Comparison of ENCODE assay signal across 19 mouse cellular contexts in genomic region chr6:134513011-134513410, GRCm38 (mm10). TPM values are rescaled to one million over a fixed set of nuclear protein-coding genes. Genes with fewer than 3 reads are reported as not detected.
A peak's percentile ranks its signal among the peaks of the same experiment; 100 is the strongest.
DNase-seq lines count a peak whose midpoint lies in the region; ATAC-seq and TF ChIP-seq lines count a peak whose summit lies in the region.
"Had no signal": no experiment of that assay in that cellular context is flagged by ENCODE, and none has a peak within 500 bp of the region (broad histone marks: within the 10 kb centered on the region; RNA-seq: fewer than 3 reads in every experiment).

No protein-coding gene starts in this region.

- DNase-seq in frontal cortex, postnatal 36 days (ENCODE audit: low spot score in 2 of 2): no peak
- DNase-seq in layer of hippocampus, adult 2 months (ENCODE audit: low spot score in 2 of 2): no peak
- DNase-seq in layer of hippocampus, postnatal 36 days: no peak
- peak; percentile 47 for DNase-seq in Muller cell, postnatal 12 days (ENCODE audit: inconsistent ontology term)
- no peak for DNase-seq in right cerebral cortex, adult 2 months (ENCODE audit: low spot score in 2 of 2)
- DNase-seq: heart, postnatal 14 days; kidney, adult 18-20 months; kidney, postnatal 36 days; liver, embryonic 13.5 days; lung, postnatal 36 days; thymus, postnatal 4 days had no signal

- H3K27ac ChIP-seq in layer of hippocampus, adult 2 months: peak overlapping the region; percentile 84
- H3K27ac ChIP-seq in brown adipose tissue, adult 24 weeks (replicated peaks; ENCODE audit: low read depth, low read length): peak overlapping the region; percentile 30
- H3K27ac ChIP-seq: heart, embryonic 10.5 days; hindbrain, embryonic 15.5 days; liver, embryonic 13.5 days; midbrain, embryonic 10.5 days; neural tube, embryonic 13.5 days had no signal

- no peak for TF ChIP-seq CTCF in layer of hippocampus, adult 2 months (conservative IDR thresholded peaks at IDR 0.05)

- peaks cover 20% of the 10 kb centered on the region for H3K4me1 ChIP-seq in brown adipose tissue, adult 24 weeks (ENCODE audit: control insufficient read depth, insufficient read depth, insufficient read length, low read length)

- peak; percentile 49; the same call in 1 of the 2 replicates for ATAC-seq in frontal cortex, adult (ENCODE audit: low TSS enrichment)
- no peak for ATAC-seq in activated CD4-positive, CD25-positive, alpha-beta regulatory T cell, adult 4 months
- ATAC-seq: Patski had no signal

- H3K4me3 ChIP-seq in layer of hippocampus, adult 2 months: no peak overlapping the region
- no peak overlapping the region for H3K4me3 ChIP-seq in brown adipose tissue, adult 24 weeks (ENCODE audit: insufficient read depth, low read depth, low read length)
- H3K4me3 ChIP-seq: heart, embryonic 10.5 days; hindbrain, embryonic 15.5 days; liver, embryonic 13.5 days; midbrain, embryonic 10.5 days; neural tube, embryonic 13.5 days had no signal

RNA-seq across cellular contexts. Expression of gene Lrp6, which starts 53.8 kb away (rescaled TPM):
- total RNA-seq in layer of hippocampus, adult 2 months (2021): 10 to 100 TPM; 49.2 to 54.5 TPM
- 10 to 100 TPM; 50.5 to 54.8 TPM for total RNA-seq in layer of hippocampus, postnatal 36 days (2021)
- 22.1 and 33.0 TPM in 2 replicates for polyA plus RNA-seq in brown adipose tissue, adult 24 weeks (2012; ENCODE audit: insufficient read depth, insufficient read length, missing spikeins)
- 1 to 10 TPM; 6.8 to 8.7 TPM for polyA plus RNA-seq in activated CD4-positive, CD25-positive, alpha-beta regulatory T cell, adult 4 months (2017; shearing (Covaris generic))
